Mouse (Mus musculus): Measurements from ENCODE around the gene Syce2. TPM values are rescaled to one million over a fixed set of nuclear protein-coding genes. Genes with fewer than 3 reads are reported as not detected.

Gene Syce2
- total and polyA plus RNA-seq, 3 experiments: 0.54 TPM; not detected in 2

GRCm38 (mm10) chr8:84877297-84878035 lies 5.6 kb downstream of the Syce2 start:
- dilution Hi-C loops (cut with MboI; ENCODE audit: extremely low pct_ligation_motif_present, extremely low pct_unique_long_range_greater_than_20kb, low sequenced_read_pairs) (no loop called here), in situ Hi-C loops (cut with MboI; ENCODE audit: low pct_ligation_motif_present, low pct_unique_long_range_greater_than_20kb, low sequenced_read_pairs) (no loop called here)
- H3K36me3 ChIP-seq (replicated peaks in 1 of 2; ENCODE audit: control insufficient read depth in 1 of 2, insufficient read depth in 1 of 2, low read length in 1 of 2): peaks cover 3 to 25% of the 10 kb centered on the region in 2 experiments
- no peak overlapping the region for H3K4me3 ChIP-seq (replicated peaks in 1 of 3; ENCODE audit: low read depth in 2 of 3, low read length in 2 of 3, poor library complexity in 1 of 3)
- H3K27ac ChIP-seq (ENCODE audit: insufficient read depth, low read depth): no peak overlapping the region
- H3K4me2 ChIP-seq (ENCODE audit: insufficient read depth, low read depth, poor library complexity, severe bottlenecking): no peak overlapping the region
- H3K79me2 ChIP-seq (replicated peaks; ENCODE audit: control insufficient read depth, extremely low read depth, insufficient read depth, poor library complexity, severe bottlenecking): no peaks in the 10 kb centered on the region
- H3K9me3 ChIP-seq (replicated peaks; ENCODE audit: low read length): no peaks in the 10 kb centered on the region
- DNase-seq (ENCODE audit: extremely low read depth): no peak
- no peak overlapping the region for H3K9ac ChIP-seq (ENCODE audit: insufficient read depth, low read depth)
- H3K4me1 ChIP-seq (ENCODE audit: control insufficient read depth in 1 of 2, insufficient read depth in 2 of 2): no peaks in the 10 kb centered on the region
- no peaks in the 10 kb centered on the region for H3K27me3 ChIP-seq (replicated peaks)
- no peak for TF ChIP-seq NRF1 (IDR thresholded peaks at IDR 0.05; ENCODE audit: low read depth, low read length)
- TF ChIP-seq TBP (conservative IDR thresholded peaks at IDR 0.05; ENCODE audit: low read depth, low read length): no peak
- TF ChIP-seq NELFE (IDR thresholded peaks at IDR 0.05; ENCODE audit: low read depth, low read length): no peak
- TF ChIP-seq JUND (conservative IDR thresholded peaks at IDR 0.05; ENCODE audit: low read depth, low read length): no peak
- TF ChIP-seq MYC (IDR thresholded peaks at IDR 0.05; ENCODE audit: low read depth, low read length): no peak
- TF ChIP-seq UBTF (IDR thresholded peaks at IDR 0.05; ENCODE audit: low read depth, low read length): no peak
- TF ChIP-seq E2F4 (IDR thresholded peaks at IDR 0.05; ENCODE audit: insufficient replicate concordance, low read depth, low read length): no peak
- no peak for TF ChIP-seq KAT2A (IDR thresholded peaks at IDR 0.05; ENCODE audit: insufficient replicate concordance, low read length)
- TF ChIP-seq ELF1 (IDR thresholded peaks at IDR 0.05; ENCODE audit: low read depth, low read length): no peak
- no peak for TF ChIP-seq ZKSCAN1 (IDR thresholded peaks at IDR 0.05; ENCODE audit: borderline replicate concordance, low read depth, low read length)
- TF ChIP-seq BHLHE40 (IDR thresholded peaks at IDR 0.05; ENCODE audit: low read depth, low read length): no peak
- no peak for TF ChIP-seq JUN (IDR thresholded peaks at IDR 0.05; ENCODE audit: insufficient read depth, low read depth, low read length)
- no peak for TF ChIP-seq CHD1 (IDR thresholded peaks at IDR 0.05; ENCODE audit: low read depth, low read length)
- no peak for TF ChIP-seq MEF2A (IDR thresholded peaks at IDR 0.05; ENCODE audit: borderline replicate concordance, low read depth, low read length)

GRCm38 (mm10) chr8:84878915-84879314 lies 7.0 kb downstream of the Syce2 start:
- H3K4me2 ChIP-seq (ENCODE audit: insufficient read depth, low read depth, poor library complexity, severe bottlenecking): no peak overlapping the region
- in situ Hi-C loops (cut with MboI; ENCODE audit: low pct_ligation_motif_present, low pct_unique_long_range_greater_than_20kb, low sequenced_read_pairs) (no loop called here), dilution Hi-C loops (cut with MboI; ENCODE audit: extremely low pct_ligation_motif_present, extremely low pct_unique_long_range_greater_than_20kb, low sequenced_read_pairs) (no loop called here)
- H3K36me3 ChIP-seq (replicated peaks in 1 of 2; ENCODE audit: control insufficient read depth in 1 of 2, insufficient read depth in 1 of 2, low read length in 1 of 2): peaks cover 0 to 20% of the 10 kb centered on the region in 2 experiments
- H3K27ac ChIP-seq (ENCODE audit: insufficient read depth, low read depth): no peak overlapping the region
- no peaks in the 10 kb centered on the region for H3K4me1 ChIP-seq (ENCODE audit: control insufficient read depth in 1 of 2, insufficient read depth in 2 of 2)
- no peak overlapping the region for H3K4me3 ChIP-seq (replicated peaks in 1 of 3; ENCODE audit: low read depth in 2 of 3, low read length in 2 of 3, poor library complexity in 1 of 3)
- no peaks in the 10 kb centered on the region for H3K79me2 ChIP-seq (replicated peaks; ENCODE audit: control insufficient read depth, extremely low read depth, insufficient read depth, poor library complexity, severe bottlenecking)
- H3K27me3 ChIP-seq (replicated peaks): no peaks in the 10 kb centered on the region
- H3K9ac ChIP-seq (ENCODE audit: insufficient read depth, low read depth): no peak overlapping the region
- no peak for DNase-seq (ENCODE audit: extremely low read depth)
- TF ChIP-seq MYC (IDR thresholded peaks at IDR 0.05; ENCODE audit: low read depth, low read length): no peak
- no peak for TF ChIP-seq POLR2AphosphoS2 (IDR thresholded peaks at IDR 0.05; ENCODE audit: low read depth, low read length)
- TF ChIP-seq BHLHE40 (IDR thresholded peaks at IDR 0.05; ENCODE audit: low read depth, low read length): no peak
- TF ChIP-seq ZMIZ1 (IDR thresholded peaks at IDR 0.05; ENCODE audit: low read depth, low read length): no peak
- no peak for TF ChIP-seq JUN (IDR thresholded peaks at IDR 0.05; ENCODE audit: insufficient read depth, low read depth, low read length)
- no peak for TF ChIP-seq RAD21 (IDR thresholded peaks at IDR 0.05; ENCODE audit: low read depth, low read length)
- TF ChIP-seq ZNF384 (IDR thresholded peaks at IDR 0.05; ENCODE audit: low read depth, low read length): no peak
- TF ChIP-seq MAZ (IDR thresholded peaks at IDR 0.05; ENCODE audit: low read depth, low read length): no peak
- TF ChIP-seq MAFK (IDR thresholded peaks at IDR 0.05; ENCODE audit: insufficient replicate concordance, low read length): no peak
- no peak for TF ChIP-seq ZC3H11A (IDR thresholded peaks at IDR 0.05; ENCODE audit: low read depth, low read length)
- TF ChIP-seq CHD1 (IDR thresholded peaks at IDR 0.05; ENCODE audit: low read depth, low read length): no peak
- no peak for TF ChIP-seq IRF4 (IDR thresholded peaks at IDR 0.05; ENCODE audit: low read depth, low read length)
- no peak for TF ChIP-seq KAT2A (IDR thresholded peaks at IDR 0.05; ENCODE audit: insufficient replicate concordance, low read length)
- no peak for TF ChIP-seq NRF1 (IDR thresholded peaks at IDR 0.05; ENCODE audit: low read depth, low read length)
- no peak for TF ChIP-seq TCF12 (IDR thresholded peaks at IDR 0.05; ENCODE audit: low read depth, low read length)
- TF ChIP-seq CHD2 (IDR thresholded peaks at IDR 0.05; ENCODE audit: low read length): no peak
- no peak for TF ChIP-seq GABPA (IDR thresholded peaks at IDR 0.05; ENCODE audit: insufficient replicate concordance, low read depth, low read length)
- no peak for TF ChIP-seq ELF1 (IDR thresholded peaks at IDR 0.05; ENCODE audit: low read depth, low read length)
- no peak for TF ChIP-seq MEF2A (IDR thresholded peaks at IDR 0.05; ENCODE audit: borderline replicate concordance, low read depth, low read length)
- TF ChIP-seq MAX (IDR thresholded peaks at IDR 0.05; ENCODE audit: low read length): no peak
- no peaks in the 10 kb centered on the region for H3K9me3 ChIP-seq (replicated peaks; ENCODE audit: low read length)

Data from CH12.LX (cell line).